In genomic region chr13:112466136-112466945, GRCm38 (mm10) we compare ENCODE assay signal across 11 mouse cellular contexts. TPM values are rescaled to one million over a fixed set of nuclear protein-coding genes. Genes with fewer than 3 reads are reported as not detected.
A peak's percentile ranks its signal among the peaks of the same experiment; 100 is the strongest.
DNase-seq lines count a peak whose midpoint lies in the region; ATAC-seq lines count a peak whose summit lies in the region.
"Had no signal": no experiment of that assay in that cellular context is flagged by ENCODE, and none has a peak within 500 bp of the region (broad histone marks: within the 10 kb centered on the region; RNA-seq: fewer than 3 reads in every experiment).

No protein-coding gene starts in this region.

- no peak overlapping the region for H3K9ac ChIP-seq in limb, embryonic 12.5 days (replicated peaks)
- H3K9ac ChIP-seq in intestine, embryonic 16.5 days (ENCODE audit: low read depth, low read length) = no peak overlapping the region
- H3K9ac ChIP-seq: midbrain, embryonic 12.5 days had no signal

- H3K36me3 ChIP-seq in limb, embryonic 12.5 days = 0 out of 2 replicates have a peak, but pooled peaks cover 3% of the 10 kb centered on the region
- no peaks in the 10 kb centered on the region for H3K36me3 ChIP-seq in limb, embryonic 10.5 days
- no peaks in the 10 kb centered on the region for H3K36me3 ChIP-seq in heart, embryonic 10.5 days
- H3K36me3 ChIP-seq in intestine, embryonic 16.5 days (ENCODE audit: control insufficient read depth, insufficient read depth, low read length) = no peaks in the 10 kb centered on the region
- H3K36me3 ChIP-seq: midbrain, embryonic 12.5 days had no signal

- DNase-seq in limb, embryonic 10.5 days (ENCODE audit: low spot score) = no peak
- DNase-seq in heart, embryonic 10.5 days (ENCODE audit: low spot score) = peak; percentile 72
- peak; percentile 13 for DNase-seq in skeletal muscle tissue, adult 2 months (ENCODE audit: low read depth, low spot score)
- DNase-seq in right cerebral cortex, postnatal 25 days = no peak
- no peak for DNase-seq in cerebellum, adult 11-12 months
- DNase-seq: cerebellum, postnatal 10 days; kidney, postnatal 25 days; spleen, adult 18-20 months had no signal

- H3K27ac ChIP-seq in limb, embryonic 12.5 days = no peak overlapping the region
- no peak overlapping the region for H3K27ac ChIP-seq in limb, embryonic 10.5 days
- H3K27ac ChIP-seq in heart, embryonic 10.5 days = no peak overlapping the region
- H3K27ac ChIP-seq in intestine, embryonic 16.5 days (ENCODE audit: low read length) = no peak overlapping the region
- H3K27ac ChIP-seq: midbrain, embryonic 12.5 days had no signal

- H3K4me3 ChIP-seq in limb, embryonic 12.5 days (replicated peaks) = no peak overlapping the region
- H3K4me3 ChIP-seq in limb, embryonic 10.5 days = no peak overlapping the region
- H3K4me3 ChIP-seq in heart, embryonic 10.5 days = peak overlapping the region; percentile 75; the same call in 1 of the 2 replicates
- H3K4me3 ChIP-seq in intestine, embryonic 16.5 days (ENCODE audit: low read length) = peak overlapping the region; percentile 33; the same call in 1 of the 2 replicates
- H3K4me3 ChIP-seq: midbrain, embryonic 12.5 days had no signal

- H3K27me3 ChIP-seq in limb, embryonic 12.5 days = no peaks in the 10 kb centered on the region
- no peaks in the 10 kb centered on the region for H3K27me3 ChIP-seq in limb, embryonic 10.5 days (ENCODE audit: low read depth, poor library complexity, severe bottlenecking)
- no peaks in the 10 kb centered on the region for H3K27me3 ChIP-seq in heart, embryonic 10.5 days (ENCODE audit: insufficient read depth, poor library complexity, severe bottlenecking)
- H3K27me3 ChIP-seq in intestine, embryonic 16.5 days (replicated peaks; ENCODE audit: control insufficient read depth, insufficient read depth, low read length) = no peaks in the 10 kb centered on the region
- H3K27me3 ChIP-seq: midbrain, embryonic 12.5 days had no signal

- 86% methylated on average over 19 of the region's 19 CpGs for WGBS in limb, embryonic 12.5 days
- 90% methylated on average over 19 of the region's 19 CpGs for WGBS in limb, embryonic 10.5 days
- WGBS in heart, embryonic 10.5 days = 83% methylated on average over 19 of the region's 19 CpGs
- WGBS in intestine, embryonic 16.5 days = 67% methylated on average over 19 of the region's 19 CpGs

- ATAC-seq in limb, embryonic 12.5 days (ENCODE audit: insufficient number of reproducible peaks, insufficient read depth, low FRiP score, low TSS enrichment, low read depth) = no peak
- ATAC-seq in intestine, embryonic 16.5 days = no peak

- peaks cover 18% of the 10 kb centered on the region for H3K4me1 ChIP-seq in limb, embryonic 12.5 days (replicated peaks)
- peaks cover 19% of the 10 kb centered on the region for H3K4me1 ChIP-seq in limb, embryonic 10.5 days
- peaks cover 35% of the 10 kb centered on the region for H3K4me1 ChIP-seq in heart, embryonic 10.5 days
- H3K4me1 ChIP-seq in intestine, embryonic 16.5 days (ENCODE audit: control insufficient read depth, insufficient read depth, low read length) = peaks cover 15% of the 10 kb centered on the region

- H3K9me3 ChIP-seq in limb, embryonic 12.5 days = no peaks in the 10 kb centered on the region
- no peaks in the 10 kb centered on the region for H3K9me3 ChIP-seq in limb, embryonic 10.5 days (replicated peaks)
- no peaks in the 10 kb centered on the region for H3K9me3 ChIP-seq in heart, embryonic 10.5 days
- no peaks in the 10 kb centered on the region for H3K9me3 ChIP-seq in intestine, embryonic 16.5 days (ENCODE audit: control insufficient read depth, low read length)
- H3K9me3 ChIP-seq: midbrain, embryonic 12.5 days had no signal

- H3K4me2 ChIP-seq in limb, embryonic 12.5 days = peak overlapping the region; percentile 86; the same call in 1 of the 2 replicates
- H3K4me2 ChIP-seq in intestine, embryonic 16.5 days (ENCODE audit: low read depth, low read length) = peak overlapping the region; percentile 51

RNA-seq across cellular contexts. Expression of gene Il6st, which starts 2.5 kb away (rescaled TPM):
- polyA plus RNA-seq in limb, embryonic 12.5 days (2016; fragmentation: Nextera tagmentation; extraction: Ambion mirVana) = 25.7 and 31.1 TPM in 2 replicates
- polyA plus RNA-seq in limb, embryonic 10.5 days (2016; fragmentation: Nextera tagmentation; extraction: Ambion mirVana) = 16.1 and 21.3 TPM in 2 replicates
- polyA plus RNA-seq in heart, embryonic 10.5 days (2016; fragmentation: Nextera tagmentation; extraction: Ambion mirVana) = 32.3 and 55.6 TPM in 2 replicates
- 24.5 and 28.9 TPM in 2 replicates for polyA plus RNA-seq in intestine, embryonic 16.5 days (2015; fragmentation: Nextera tagmentation; extraction: Ambion mirVana)

Comparison
In these comparisons a context has a peak if more than half of its experiments do, and no peak if none do; other contexts are left out.
1. H3K4me3 ChIP-seq: peak in heart, embryonic 10.5 days (single experiment) and intestine, embryonic 16.5 days (single experiment); none in limb, embryonic 12.5 days (single experiment) and limb, embryonic 10.5 days (single experiment).
2. DNase-seq: peak in heart, embryonic 10.5 days (single experiment) and skeletal muscle tissue, adult 2 months (single experiment); none in limb, embryonic 10.5 days (single experiment), right cerebral cortex, postnatal 25 days (single experiment) and cerebellum, adult 11-12 months (single experiment).